Mouse (Mus musculus) kidney, embryonic 16.5 days (tissue): ENCODE results near the gene Tacr1. TPM values are rescaled to one million over a fixed set of nuclear protein-coding genes. Genes with fewer than 3 reads are reported as not detected.
A peak's percentile ranks its signal among the peaks of the same experiment; 100 is the strongest.

Source experiments
- ATAC-seq: fragments of 200-750 bp; cut with Nextera tagmentation; 2 replicates; pipeline ENCODE4 v1.8.0; 2017; ENCODE audit warnings: moderate TSS enrichment; ENCODE audit not compliant: low FRiP score, low TSS enrichment
- H3K27ac ChIP-seq: fragments of 300-500 bp; sonication (generic); 2 replicates; pipeline ENCODE4 v1.5.1; 2014; ENCODE audit warnings: low read length
- H3K27me3 ChIP-seq: fragments of 300-500 bp; sonication (generic); 2 replicates; pipeline ENCODE4 v1.6.1; 2014; ENCODE audit warnings: low read length, control low read depth, mixed read lengths; ENCODE audit not compliant: insufficient read depth
- H3K36me3 ChIP-seq: fragments of 300-500 bp; sonication (generic); 2 replicates; pipeline ENCODE4 v1.6.1; 2014; ENCODE audit warnings: low read length, control low read depth, mixed read lengths; ENCODE audit not compliant: insufficient read depth
- H3K4me1 ChIP-seq: fragments of 300-500 bp; sonication (generic); 2 replicates; pipeline ENCODE4 v1.6.1; 2014; ENCODE audit warnings: low read length, control low read depth, mixed read lengths; ENCODE audit not compliant: insufficient read depth
- H3K4me2 ChIP-seq: fragments of 300-500 bp; sonication (generic); replicated peaks from 2 replicates; pipeline ENCODE4 v1.6.1; 2014; ENCODE audit warnings: low read depth, low read length
- H3K4me3 ChIP-seq: fragments of 300-500 bp; sonication (generic); 2 replicates; pipeline ENCODE4 v1.5.1; 2014; ENCODE audit warnings: mild to moderate bottlenecking, low read length
- H3K9ac ChIP-seq: fragments of 300-500 bp; sonication (generic); replicated peaks from 2 replicates; pipeline ENCODE4 v1.6.1; 2014; ENCODE audit warnings: low read length
- H3K9me3 ChIP-seq: fragments of 300-500 bp; sonication (generic); 2 replicates; pipeline ENCODE4 v1.6.1; 2016; ENCODE audit warnings: low read length, control low read depth
- WGBS: fragments of 180-500 bp; shearing (Covaris S2); extraction: QIAGEN DNeasy Blood & Tissue Kit; methylation state at CpG from one replicate; pipeline ENCODE4 v1.1.7; 2014; 5-methylcytosine and 5-hydroxymethylcytosine counted together
- polyA plus RNA-seq: library from polyadenylated mRNA; unstranded; fragments of >200 nt; fragmentation: Nextera tagmentation; extraction: Ambion mirVana; gene quantifications from 2 replicates; pipeline ENCODE4 v1.2.1, GENCODE M21; 2015

Gene Tacr1
- polyA plus RNA-seq, 1 experiment from 2014 or later = 0.15 TPM

DNA sequence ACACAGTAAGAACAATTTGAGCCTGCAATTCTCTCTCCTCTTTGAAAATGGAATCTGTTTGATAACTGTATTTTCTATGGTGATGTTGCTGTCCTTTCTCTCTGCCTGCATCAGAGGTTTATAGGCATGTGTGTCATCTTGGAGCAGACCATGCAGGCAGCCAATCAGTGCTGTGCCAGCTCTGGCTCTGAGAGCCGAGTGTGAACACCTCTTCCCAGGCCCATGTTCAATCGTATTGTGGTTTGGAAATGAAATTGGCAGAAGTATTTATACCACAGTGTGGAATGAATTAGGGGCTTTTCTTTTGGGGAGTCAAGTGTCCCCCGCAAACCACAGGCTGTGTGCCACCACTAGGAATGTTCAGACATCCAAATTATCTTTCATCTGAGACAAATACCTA lies 117.5 kb downstream of the Tacr1 start:
- Histone ChIP-seq H3K36me3 (no peaks in the 10 kb centered on the region), H3K4me3 (no peak overlapping the region), H3K27me3 (no peaks in the 10 kb centered on the region), H3K27ac (no peak overlapping the region), H3K4me1 (no peaks in the 10 kb centered on the region), H3K4me2 (no peak overlapping the region), H3K9me3 (no peaks in the 10 kb centered on the region), H3K9ac (no peak overlapping the region)
- WGBS = 80% methylated on average over 3 of the region's 3 CpGs
- no peak for ATAC-seq

- Histone ChIP-seq H3K27me3 (no peaks in the 10 kb centered on the region), H3K36me3 (no peaks in the 10 kb centered on the region), H3K4me2 (no peak overlapping the region), H3K9me3 (no peaks in the 10 kb centered on the region), H3K4me3 (no peak overlapping the region), H3K9ac (no peak overlapping the region), H3K4me1 (peaks cover 9% of the 10 kb centered on the region; the same call in 1 of the 2 replicates), H3K27ac (no peak overlapping the region)
- no peak for ATAC-seq
- 91% methylated on average over 5 of the region's 5 CpGs for WGBS
Observed at GRCm38 (mm10) chr6:82522567-82522966, 120.4 kb downstream of the Tacr1 start.

DNA sequence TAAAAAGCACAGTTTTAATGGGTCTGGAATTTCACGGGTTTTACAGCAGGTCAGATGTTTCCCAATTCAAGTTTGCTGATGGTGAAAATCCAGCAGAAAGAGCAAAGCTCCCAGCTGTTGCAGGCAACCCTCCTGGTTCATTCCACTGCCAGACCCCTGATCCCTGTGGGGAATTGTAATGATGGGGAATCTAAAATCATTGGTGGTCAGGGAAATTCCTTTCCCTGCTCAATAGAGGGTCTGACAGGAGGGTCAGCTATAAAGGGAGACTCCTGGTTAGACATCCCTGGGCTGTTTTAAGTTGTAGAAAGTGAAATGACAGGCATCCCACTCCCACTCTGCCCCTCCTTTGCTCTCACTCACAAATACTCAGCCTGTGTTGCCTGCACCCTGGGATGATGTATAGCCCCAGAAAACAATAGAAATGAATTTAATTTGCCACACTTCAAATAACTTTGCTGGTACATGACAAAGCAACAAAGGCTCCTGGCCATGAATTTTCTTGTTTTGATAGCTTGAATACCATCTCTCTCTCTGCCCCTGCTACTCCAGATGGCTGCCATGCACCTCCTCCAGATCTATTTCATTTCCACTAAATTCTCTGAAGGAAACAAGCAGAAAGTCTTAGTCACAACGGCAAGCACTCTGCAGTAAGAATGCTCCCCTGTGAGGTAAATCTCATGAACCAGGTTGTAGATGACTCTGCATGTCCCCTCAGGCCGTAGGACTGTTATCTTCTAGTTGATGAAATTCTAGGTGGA lies 123.2 kb downstream of the Tacr1 start:
- Histone ChIP-seq H3K9ac (no peak overlapping the region), H3K27ac (no peak overlapping the region), H3K36me3 (no peaks in the 10 kb centered on the region), H3K4me2 (no peak overlapping the region), H3K4me1 (peaks cover 9% of the 10 kb centered on the region; the same call in 1 of the 2 replicates), H3K9me3 (no peaks in the 10 kb centered on the region), H3K27me3 (no peaks in the 10 kb centered on the region), H3K4me3 (no peak overlapping the region)
- 23% methylated on average over 3 of the region's 3 CpGs for WGBS
- ATAC-seq = peak; percentile 40; the same call in 1 of the 2 replicates

- H3K27ac ChIP-seq = no peak overlapping the region
- H3K9ac ChIP-seq = no peak overlapping the region
- H3K4me3 ChIP-seq = no peak overlapping the region
- peaks cover 9% of the 10 kb centered on the region; the same call in 1 of the 2 replicates for H3K4me1 ChIP-seq
- no peaks in the 10 kb centered on the region for H3K9me3 ChIP-seq
- H3K27me3 ChIP-seq = no peaks in the 10 kb centered on the region
- ATAC-seq = no peak
- WGBS = 65% methylated on average over 2 of the region's 2 CpGs
- no peak overlapping the region for H3K4me2 ChIP-seq
- no peaks in the 10 kb centered on the region for H3K36me3 ChIP-seq
Observed at GRCm38 (mm10) chr6:82528631-82529030, 126.5 kb downstream of the Tacr1 start.

DNA sequence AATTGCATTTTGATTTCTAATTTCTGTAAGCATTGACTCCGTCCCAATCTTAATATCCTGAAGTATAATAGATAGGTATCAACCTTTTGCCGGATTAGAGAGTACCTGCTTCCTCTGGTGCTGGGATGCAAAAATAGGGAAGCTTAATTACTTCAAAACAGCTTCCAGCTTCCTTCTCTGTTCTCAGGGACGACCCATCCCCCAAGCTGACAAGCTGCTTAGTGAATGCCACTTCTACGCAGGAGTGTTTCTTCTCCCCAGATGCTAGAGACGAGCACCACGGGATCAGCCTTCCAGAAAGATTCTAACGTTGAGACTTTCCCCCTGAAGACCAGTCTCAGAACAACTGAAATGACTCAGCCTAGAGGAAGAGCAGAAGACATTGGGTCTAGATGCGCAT lies 134.5 kb downstream of the Tacr1 start:
- no peaks in the 10 kb centered on the region for H3K27me3 ChIP-seq
- no peak overlapping the region for H3K27ac ChIP-seq
- no peaks in the 10 kb centered on the region for H3K4me1 ChIP-seq
- H3K4me3 ChIP-seq = no peak overlapping the region
- ATAC-seq = no peak
- no peaks in the 10 kb centered on the region for H3K36me3 ChIP-seq
- H3K9ac ChIP-seq = no peak overlapping the region
- H3K9me3 ChIP-seq = no peaks in the 10 kb centered on the region
- WGBS = 53% methylated on average over 8 of the region's 8 CpGs
- no peak overlapping the region for H3K4me2 ChIP-seq

DNA sequence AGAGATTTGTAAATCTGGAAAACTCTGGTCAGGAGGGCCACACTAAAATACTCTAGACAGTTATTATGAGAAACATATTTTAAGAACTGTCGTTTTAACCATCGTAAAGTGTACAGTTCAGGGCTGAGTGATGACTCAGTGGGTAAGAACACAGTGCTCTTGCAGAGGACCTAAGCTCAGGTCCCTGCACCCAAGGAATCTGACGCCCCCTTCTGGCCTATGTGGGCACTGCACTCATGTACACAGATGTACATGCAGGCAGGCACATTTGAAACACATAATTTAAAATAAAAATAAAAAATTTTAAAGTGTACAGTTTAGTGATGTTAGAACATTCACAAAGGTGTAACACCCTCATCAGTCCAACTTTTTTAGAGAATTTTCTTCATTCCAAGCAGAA lies 147.1 kb downstream of the Tacr1 start:
- no peaks in the 10 kb centered on the region for H3K36me3 ChIP-seq
- H3K4me1 ChIP-seq = no peaks in the 10 kb centered on the region
- H3K4me2 ChIP-seq = no peak overlapping the region
- H3K27ac ChIP-seq = no peak overlapping the region
- WGBS = 52% methylated on average over 3 of the region's 3 CpGs
- no peak overlapping the region for H3K9ac ChIP-seq
- no peak overlapping the region for H3K4me3 ChIP-seq
- peaks cover 7% of the 10 kb centered on the region; the same call in 1 of the 2 replicates for H3K9me3 ChIP-seq
- ATAC-seq = no peak
- H3K27me3 ChIP-seq = no peaks in the 10 kb centered on the region

DNA sequence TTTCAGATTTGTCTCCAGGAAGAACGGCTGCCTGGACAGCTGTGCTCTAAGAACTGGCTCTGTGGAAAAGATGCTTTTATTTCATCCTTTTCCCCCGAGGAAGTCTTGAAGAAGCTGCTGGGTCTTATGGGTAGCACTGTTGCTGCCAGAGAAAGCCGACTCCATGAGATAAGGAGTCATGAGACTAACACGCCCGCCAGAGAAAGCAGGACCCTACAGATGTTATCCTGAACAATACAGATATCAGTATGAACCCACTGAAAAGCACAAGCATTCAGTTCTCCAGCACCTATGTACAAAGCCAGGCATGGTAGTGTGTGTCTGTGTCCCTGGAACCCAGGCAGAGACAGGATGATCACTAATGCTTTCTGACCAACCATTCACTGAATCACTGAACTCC lies 173.3 kb downstream of the Tacr1 start:
- Histone ChIP-seq H3K4me1 (no peaks in the 10 kb centered on the region), H3K27ac (no peak overlapping the region), H3K9ac (no peak overlapping the region), H3K4me2 (no peak overlapping the region), H3K36me3 (no peaks in the 10 kb centered on the region), H3K27me3 (no peaks in the 10 kb centered on the region), H3K9me3 (no peaks in the 10 kb centered on the region), H3K4me3 (no peak overlapping the region)
- ATAC-seq = no peak
- WGBS = 77% methylated on average over 5 of the region's 5 CpGs

GRCm38 (mm10) chr6:82585396-82585795 lies 183.3 kb downstream of the Tacr1 start:
- no peak overlapping the region for H3K9ac ChIP-seq
- H3K4me2 ChIP-seq = no peak overlapping the region
- no peaks in the 10 kb centered on the region for H3K27me3 ChIP-seq
- WGBS = 70% methylated on average over 5 of the region's 6 CpGs
- H3K27ac ChIP-seq = no peak overlapping the region
- H3K9me3 ChIP-seq = peaks cover 4% of the 10 kb centered on the region; the same call in 1 of the 2 replicates
- no peaks in the 10 kb centered on the region for H3K36me3 ChIP-seq
- no peaks in the 10 kb centered on the region for H3K4me1 ChIP-seq
- no peak for ATAC-seq
- H3K4me3 ChIP-seq = no peak overlapping the region

- no peak for ATAC-seq
- no peak overlapping the region for H3K4me2 ChIP-seq
- H3K27me3 ChIP-seq = 0 out of 2 replicates have a peak, but pooled peaks cover 2% of the 10 kb centered on the region
- no peak overlapping the region for H3K27ac ChIP-seq
- no peak overlapping the region for H3K9ac ChIP-seq
- no peak overlapping the region for H3K4me3 ChIP-seq
- H3K4me1 ChIP-seq = no peaks in the 10 kb centered on the region
- H3K9me3 ChIP-seq = no peaks in the 10 kb centered on the region
- H3K36me3 ChIP-seq = no peaks in the 10 kb centered on the region
- WGBS = 61% methylated on average over 7 of the region's 7 CpGs
Observed at GRCm38 (mm10) chr6:82589387-82589786, 187.3 kb downstream of the Tacr1 start.

GRCm38 (mm10) chr6:82595461-82596090 lies 193.4 kb downstream of the Tacr1 start:
- no peaks in the 10 kb centered on the region for H3K4me1 ChIP-seq
- no peak for ATAC-seq
- H3K27me3 ChIP-seq = 0 out of 2 replicates have a peak, but pooled peaks cover 2% of the 10 kb centered on the region
- WGBS = 43% methylated on average over 8 of the region's 8 CpGs
- H3K9ac ChIP-seq = no peak overlapping the region
- H3K36me3 ChIP-seq = no peaks in the 10 kb centered on the region
- no peak overlapping the region for H3K27ac ChIP-seq
- H3K4me2 ChIP-seq = no peak overlapping the region
- H3K4me3 ChIP-seq = no peak overlapping the region
- H3K9me3 ChIP-seq = peaks cover 8% of the 10 kb centered on the region; the same call in 1 of the 2 replicates
